Mouse (Mus musculus): Measurements from ENCODE around the gene Oca2.

DNA sequence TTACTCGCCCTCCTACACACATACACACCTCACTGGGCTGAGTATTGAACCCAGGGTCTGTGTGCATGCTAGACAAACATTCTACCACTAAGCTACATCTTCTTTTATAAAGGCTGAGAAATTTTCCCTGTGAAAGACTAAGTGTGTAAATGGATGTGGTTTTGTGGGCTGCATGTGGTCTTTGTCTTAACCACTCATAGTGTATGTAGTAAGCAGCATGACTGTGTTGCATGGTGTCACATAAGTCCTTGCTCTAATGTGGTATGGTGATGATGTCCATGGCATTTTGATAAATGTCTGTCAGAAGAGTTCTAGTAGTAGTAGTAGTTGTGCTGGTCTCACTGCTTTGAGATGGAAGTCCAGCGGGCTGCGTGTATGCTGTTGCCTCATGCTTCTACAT is 36.7 kb upstream of the Oca2 start:
- no peak for TF ChIP-seq GATA1 (IDR thresholded peaks at IDR 0.05; ENCODE audit: borderline replicate concordance, low read length)
- no peak for TF ChIP-seq CTCF (IDR thresholded peaks at IDR 0.05; ENCODE audit: low read depth, low read length)
